Comparison of ENCODE assay signal across 15 mouse cellular contexts in the genomic region with DNA sequence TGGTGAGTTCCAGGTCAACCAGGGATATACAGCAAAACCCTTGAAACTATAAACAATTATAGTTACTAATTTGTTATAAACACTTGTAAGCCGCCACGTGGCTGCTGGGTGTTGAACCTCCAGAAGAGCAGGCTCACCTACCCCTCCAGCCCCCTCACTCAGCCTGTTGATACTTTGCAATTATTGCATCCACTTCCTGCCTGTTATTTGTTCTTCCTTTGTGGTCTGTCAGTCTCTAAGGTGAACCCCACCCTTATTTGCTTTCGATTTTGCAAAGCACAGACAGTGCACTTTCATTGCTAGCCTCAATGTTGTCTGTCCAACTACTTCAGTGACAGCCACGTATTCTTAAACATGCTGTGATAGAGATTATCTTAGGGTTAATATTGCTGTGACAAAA. TPM values are rescaled to one million over a fixed set of nuclear protein-coding genes. Genes with fewer than 3 reads are reported as not detected.
DNase-seq lines count a peak whose midpoint lies in the region; ATAC-seq and TF ChIP-seq lines count a peak whose summit lies in the region.
"Had no signal": no experiment of that assay in that cellular context is flagged by ENCODE, and none has a peak within 500 bp of the region (broad histone marks: within the 10 kb centered on the region; RNA-seq: fewer than 3 reads in every experiment).

No protein-coding gene starts in this region.

- WGBS in lung, adult 2 months, result 31% methylated on average over 4 of the region's 4 CpGs
- WGBS in intestine, postnatal 0 days, result 29% methylated on average over 4 of the region's 4 CpGs
- 25% methylated on average over 4 of the region's 4 CpGs for WGBS in small intestine, adult 2 months
- WGBS in forebrain, embryonic 15.5 days, result 77% methylated on average over 4 of the region's 4 CpGs
- WGBS in forebrain, embryonic 14.5 days, result 85% methylated on average over 4 of the region's 4 CpGs

- no peaks in the 10 kb centered on the region for H3K36me3 ChIP-seq in intestine, postnatal 0 days (ENCODE audit: control insufficient read depth, insufficient read depth)
- H3K36me3 ChIP-seq in small intestine, adult 2 months (ENCODE audit: control insufficient read depth, insufficient read depth, low read length), result no peaks in the 10 kb centered on the region
- H3K36me3 ChIP-seq in forebrain, embryonic 15.5 days, result no peaks in the 10 kb centered on the region
- H3K36me3 ChIP-seq in forebrain, embryonic 14.5 days (ENCODE audit: control insufficient read depth, insufficient read depth, low read length), result no peaks in the 10 kb centered on the region
- H3K36me3 ChIP-seq: embryonic facial prominence, embryonic 13.5 days had no signal

- no peaks in the 10 kb centered on the region for H3K27me3 ChIP-seq in intestine, postnatal 0 days (replicated peaks; ENCODE audit: control insufficient read depth, insufficient read depth, low read length)
- H3K27me3 ChIP-seq in small intestine, adult 2 months (ENCODE audit: control insufficient read depth, insufficient read depth, low read length), result no peaks in the 10 kb centered on the region
- H3K27me3 ChIP-seq in forebrain, embryonic 15.5 days, result no peaks in the 10 kb centered on the region
- no peaks in the 10 kb centered on the region for H3K27me3 ChIP-seq in forebrain, embryonic 14.5 days (replicated peaks; ENCODE audit: control insufficient read depth, insufficient read depth, low read length)
- H3K27me3 ChIP-seq: embryonic facial prominence, embryonic 13.5 days; forebrain, embryonic 13.5 days had no signal

- ATAC-seq in intestine, postnatal 0 days, result peak; percentile 33; the same call in 1 of the 2 replicates
- no peak for ATAC-seq in forebrain, embryonic 15.5 days (replicated peaks)
- no peak for ATAC-seq in forebrain, embryonic 14.5 days
- ATAC-seq: forebrain, embryonic 13.5 days had no signal

- no peak overlapping the region for H3K4me3 ChIP-seq in lung, adult 2 months (replicated peaks; ENCODE audit: extremely low read depth, low read depth, low read length)
- H3K4me3 ChIP-seq in intestine, postnatal 0 days (ENCODE audit: low read depth, low read length), result no peak overlapping the region
- no peak overlapping the region for H3K4me3 ChIP-seq in small intestine, adult 2 months (ENCODE audit: low read depth, low read length)
- H3K4me3 ChIP-seq in forebrain, embryonic 15.5 days, result no peak overlapping the region
- H3K4me3 ChIP-seq in forebrain, embryonic 14.5 days (ENCODE audit: low read depth, low read length), result no peak overlapping the region
- H3K4me3 ChIP-seq: embryonic facial prominence, embryonic 13.5 days; forebrain, embryonic 13.5 days; heart, adult 2 months had no signal

- no peak for TF ChIP-seq POLR2A in lung, adult 2 months (IDR thresholded peaks at IDR 0.05; ENCODE audit: borderline replicate concordance, extremely low read depth, low read depth, low read length)
- TF ChIP-seq POLR2A in small intestine, adult 2 months (IDR thresholded peaks at IDR 0.05; ENCODE audit: low read depth, low read length), result no peak

- peak; percentile 68 for DNase-seq in lung, postnatal 25 days (ENCODE audit: low spot score)
- DNase-seq in lung, adult 2 months, result no peak
- DNase-seq in thymus, postnatal 4 days, result peak; percentile 30
- no peak for DNase-seq in right cerebral cortex, postnatal 14 days
- DNase-seq in forebrain, embryonic 14.5 days (ENCODE audit: low spot score), result no peak
- DNase-seq: cerebellum, postnatal 10 days; heart, adult 2 months; heart, postnatal 36 days; layer of hippocampus, postnatal 36 days had no signal

- H3K4me1 ChIP-seq in lung, adult 2 months (ENCODE audit: control insufficient read depth, insufficient read depth, low read length), result no peaks in the 10 kb centered on the region
- no peaks in the 10 kb centered on the region for H3K4me1 ChIP-seq in intestine, postnatal 0 days (replicated peaks; ENCODE audit: control insufficient read depth, insufficient read depth, low read length)
- peaks cover 9% of the 10 kb centered on the region; the same call in 1 of the 2 replicates for H3K4me1 ChIP-seq in small intestine, adult 2 months (ENCODE audit: control insufficient read depth, insufficient read depth, insufficient read length, low read length)
- no peaks in the 10 kb centered on the region for H3K4me1 ChIP-seq in forebrain, embryonic 15.5 days
- no peaks in the 10 kb centered on the region for H3K4me1 ChIP-seq in forebrain, embryonic 14.5 days (ENCODE audit: control insufficient read depth, insufficient read depth, low read length)
- H3K4me1 ChIP-seq: embryonic facial prominence, embryonic 13.5 days; forebrain, embryonic 13.5 days had no signal

- no peak overlapping the region for H3K9ac ChIP-seq in intestine, postnatal 0 days (ENCODE audit: low read depth, low read length)
- no peak overlapping the region for H3K9ac ChIP-seq in forebrain, embryonic 15.5 days (replicated peaks)
- no peak overlapping the region for H3K9ac ChIP-seq in forebrain, embryonic 14.5 days (ENCODE audit: low read length)
- H3K9ac ChIP-seq: embryonic facial prominence, embryonic 13.5 days; forebrain, embryonic 13.5 days had no signal

- H3K27ac ChIP-seq in intestine, postnatal 0 days (ENCODE audit: low read depth, low read length), result no peak overlapping the region
- peak overlapping the region; percentile 44 for H3K27ac ChIP-seq in small intestine, adult 2 months (ENCODE audit: insufficient read depth, low read depth, low read length)
- no peak overlapping the region for H3K27ac ChIP-seq in forebrain, embryonic 15.5 days (replicated peaks)
- no peak overlapping the region for H3K27ac ChIP-seq in forebrain, embryonic 14.5 days (ENCODE audit: low read depth, low read length)
- H3K27ac ChIP-seq: embryonic facial prominence, embryonic 13.5 days; forebrain, embryonic 13.5 days; heart, adult 2 months; macrophage had no signal

- H3K4me2 ChIP-seq in intestine, postnatal 0 days (replicated peaks; ENCODE audit: low read depth), result no peak overlapping the region
- no peak overlapping the region for H3K4me2 ChIP-seq in forebrain, embryonic 15.5 days (replicated peaks)
- H3K4me2 ChIP-seq in forebrain, embryonic 14.5 days (ENCODE audit: low read length), result no peak overlapping the region
- H3K4me2 ChIP-seq: embryonic facial prominence, embryonic 13.5 days; forebrain, embryonic 13.5 days had no signal

- H3K9me3 ChIP-seq in intestine, postnatal 0 days (ENCODE audit: control insufficient read depth), result no peaks in the 10 kb centered on the region
- H3K9me3 ChIP-seq in forebrain, embryonic 15.5 days, result no peaks in the 10 kb centered on the region
- H3K9me3 ChIP-seq in forebrain, embryonic 14.5 days (replicated peaks; ENCODE audit: control insufficient read depth, low read length), result no peaks in the 10 kb centered on the region
- H3K9me3 ChIP-seq: embryonic facial prominence, embryonic 13.5 days; forebrain, embryonic 13.5 days had no signal

- no peak for TF ChIP-seq CTCF in lung, adult 2 months (IDR thresholded peaks at IDR 0.05; ENCODE audit: insufficient read depth, low read length)
- no peak for TF ChIP-seq CTCF in intestine, postnatal 0 days (IDR thresholded peaks at IDR 0.05; ENCODE audit: low read depth)
- no peak for TF ChIP-seq CTCF in small intestine, adult 2 months (IDR thresholded peaks at IDR 0.05; ENCODE audit: extremely low read depth, insufficient read length, insufficient replicate concordance, low read depth, low read length)

RNA-seq across cellular contexts. Expression of a gene that starts 43.6 kb away (rescaled TPM):
- 14.4 and 17.9 TPM in 2 replicates for polyA plus RNA-seq in lung, adult 2 months (2012; rRNA removed)
- polyA plus RNA-seq in intestine, postnatal 0 days (2015; fragmentation: Nextera tagmentation; extraction: Ambion mirVana), result 11.2 and 11.7 TPM in 2 replicates
- polyA plus RNA-seq in small intestine, adult 2 months (2012; rRNA removed), result 4.6 and 8.9 TPM in 2 replicates
- polyA plus RNA-seq in forebrain, embryonic 15.5 days (2015; fragmentation: Nextera tagmentation; extraction: Ambion mirVana), result 22.1 and 24.6 TPM in 2 replicates
- 25.8 and 30.8 TPM in 2 replicates for polyA plus RNA-seq in forebrain, embryonic 14.5 days (2014; fragmentation: Nextera tagmentation; extraction: Ambion mirVana)

RNA-seq across cellular contexts. Expression of a gene that starts 55.6 kb away (rescaled TPM):
- 7.2 and 12.4 TPM in 2 replicates for polyA plus RNA-seq in lung, adult 2 months (2012; rRNA removed)
- 33.7 and 34.3 TPM in 2 replicates for polyA plus RNA-seq in intestine, postnatal 0 days (2015; fragmentation: Nextera tagmentation; extraction: Ambion mirVana)
- polyA plus RNA-seq in small intestine, adult 2 months (2012; rRNA removed), result 1.6 TPM in 2 replicates
- polyA plus RNA-seq in forebrain, embryonic 15.5 days (2015; fragmentation: Nextera tagmentation; extraction: Ambion mirVana), result 85.7 and 85.9 TPM in 2 replicates
- 65.3 and 67.0 TPM in 2 replicates for polyA plus RNA-seq in forebrain, embryonic 14.5 days (2014; fragmentation: Nextera tagmentation; extraction: Ambion mirVana)

Comparison
In these comparisons a context has a peak if more than half of its experiments do, and no peak if none do; other contexts are left out.
1. DNase-seq: peak in lung, postnatal 25 days (single experiment) and thymus, postnatal 4 days (single experiment); none in lung, adult 2 months (single experiment), right cerebral cortex, postnatal 14 days (single experiment) and forebrain, embryonic 14.5 days (single experiment).